Mouse (Mus musculus) embryonic facial prominence, embryonic 12.5 days (tissue): ENCODE results near the gene Fscn3. TPM values are rescaled to one million over a fixed set of nuclear protein-coding genes. Genes with fewer than 3 reads are reported as not detected.

Experiments used
- polyA plus RNA-seq: library from polyadenylated mRNA; unstranded; fragments of >200 nt; fragmentation: Nextera tagmentation; extraction: Ambion mirVana; gene quantifications from 2 replicates; pipeline ENCODE4 v1.2.1, GENCODE M21; 2016

The Fscn3 gene
- polyA plus RNA-seq, 1 experiment from 2014 or later, result not detected

Other genes starting within 250 kb of the Fscn3 start
- gene Zfp800, start 29.8 kb upstream of the Fscn3 start, polyA plus RNA-seq, result 18.0 and 18.9 TPM in 2 replicates
- gene Arf5, start 4.2 kb upstream of the Fscn3 start, polyA plus RNA-seq, result 359 and 364 TPM in 2 replicates
- gene Gcc1, start 601 bp downstream of the Fscn3 start, polyA plus RNA-seq, result 11.9 and 14.1 TPM in 2 replicates
- gene Pax4, start 21.6 kb downstream of the Fscn3 start, polyA plus RNA-seq, result not detected in 2 replicates
- gene Snd1, start 47.4 kb downstream of the Fscn3 start, polyA plus RNA-seq, result 126 and 133 TPM in 2 replicates